Mouse (Mus musculus) effector memory CD4-positive, alpha-beta T cell, adult 5 months (primary cell): ENCODE measurements around the gene Klra3. TPM values are rescaled to one million over a fixed set of nuclear protein-coding genes. Genes with fewer than 3 reads are reported as not detected.

Experiments
- polyA plus RNA-seq: library from polyadenylated mRNA; unstranded; fragments of 100-300 nt; shearing (Covaris generic); gene quantifications from one replicate; pipeline ENCODE4 v1.2.1, GENCODE M21; 2017

Gene Klra3
- not detected for polyA plus RNA-seq

GRCm38 (mm10) chr6:130337411-130337810 is at the start of gene Klra3:
Gene Klra3, minus strand, starts transcription at chr6:130337574.

GRCm38 (mm10) chr6:130386750-130387149 is 49.4 kb upstream of the Klra3 start, which contains the start of gene Klra1:
Gene Klra1, minus strand, starts transcription at chr6:130386874.

DNA sequence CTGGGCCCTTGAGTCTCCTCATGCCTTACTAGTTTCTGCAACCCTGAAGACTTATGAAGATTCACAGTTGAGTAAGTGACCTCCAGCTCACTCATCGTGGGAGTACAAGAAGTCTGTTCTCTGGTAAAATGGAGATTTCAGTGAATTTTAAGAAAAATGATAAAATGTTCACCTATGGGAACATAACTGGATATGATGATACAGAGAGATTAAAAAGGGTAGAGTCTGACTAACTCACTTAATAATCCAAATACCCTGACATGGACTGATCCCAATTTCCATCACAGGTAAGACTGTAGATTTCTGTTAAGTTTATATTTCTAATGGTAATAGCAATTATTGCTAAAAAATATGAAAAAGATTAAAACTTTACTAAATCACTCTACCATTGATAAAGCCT is 55.5 kb downstream of the Klra3 start, which contains the start of gene Klra10:
Gene Klra10 (minus strand): TSS at position 101 of the 400 bp plus-strand sequence.

Other genes starting within 250 kb of the Klra3 start
- gene Klra8, start 207.7 kb downstream of the Klra3 start, polyA plus RNA-seq = not detected
- not detected for gene Klra9, start 144.5 kb downstream of the Klra3 start, polyA plus RNA-seq
- not detected for gene Klra7, start 104.3 kb downstream of the Klra3 start, polyA plus RNA-seq
- gene Klra10, start 55.6 kb downstream of the Klra3 start, polyA plus RNA-seq = not detected
- gene Klra1, start 49.3 kb upstream of the Klra3 start, polyA plus RNA-seq = not detected